Mouse (Mus musculus) left cerebral cortex, postnatal 4 days (tissue): Measurements from ENCODE around the gene Elovl6. TPM values are rescaled to one million over a fixed set of nuclear protein-coding genes. Genes with fewer than 3 reads are reported as not detected.

ENCODE experiments used
- DNase-seq: peaks from one replicate; pipeline ENCODE4 v3.0.0-alpha.2; 2022
- intact Hi-C: fragments of 180-260 bp; cut with DNase I; formaldehyde crosslinking; loops from one replicate; pipeline ENCODE4 v1.15.1; 2025
- total RNA-seq, 2 experiments: library from RNA; stranded (reverse); gene quantifications; 2 replicates each; pipeline ENCODE4 v1.2.3; 2021

The Elovl6 gene
- total RNA-seq, 2 experiments from 2014 or later: 51.5 to 60.3 TPM

GRCm38 (mm10) chr3:129563807-129564206, 31.7 kb downstream of the Elovl6 start:
- DNase-seq: no peak
- intact Hi-C loops: no loop called here

- intact Hi-C loops: no loop called here
These were observed 32.7 kb downstream of the Elovl6 start for GRCm38 (mm10) chr3:129564852-129565251.

GRCm38 (mm10) chr3:129565458-129565857, 33.3 kb downstream of the Elovl6 start:
- no peak for DNase-seq

More at GRCm38 (mm10) chr3:129564852-129565251, 32.7 kb downstream of the Elovl6 start:
- no peak for DNase-seq

GRCm38 (mm10) chr3:129566013-129566412, 33.9 kb downstream of the Elovl6 start:
- intact Hi-C loops: no loop called here
- no peak for DNase-seq

More at GRCm38 (mm10) chr3:129565458-129565857, 33.3 kb downstream of the Elovl6 start:
- intact Hi-C loops: no loop called here

- DNase-seq: no peak
- intact Hi-C loops: no loop called here
These were observed 34.7 kb downstream of the Elovl6 start for GRCm38 (mm10) chr3:129566876-129567275.

GRCm38 (mm10) chr3:129568506-129568905, 36.4 kb downstream of the Elovl6 start:
- no peak for DNase-seq
- intact Hi-C loops: no loop called here

GRCm38 (mm10) chr3:129570989-129571388, 38.8 kb downstream of the Elovl6 start:
- intact Hi-C loops: no loop called here
- DNase-seq: no peak

- no peak for DNase-seq
- intact Hi-C loops: no loop called here
These were observed 39.5 kb downstream of the Elovl6 start for GRCm38 (mm10) chr3:129571642-129572041.

- intact Hi-C loops: no loop called here
- no peak for DNase-seq
These were observed 40.8 kb downstream of the Elovl6 start for GRCm38 (mm10) chr3:129572959-129573358.

- DNase-seq: no peak
- intact Hi-C loops: no loop called here
These were observed 41.5 kb downstream of the Elovl6 start for GRCm38 (mm10) chr3:129573609-129574008.

- DNase-seq: no peak
- intact Hi-C loops: no loop called here
These were observed 42.9 kb downstream of the Elovl6 start for GRCm38 (mm10) chr3:129575086-129575485.

GRCm38 (mm10) chr3:129576522-129576921, 44.4 kb downstream of the Elovl6 start:
- intact Hi-C loops: no loop called here
- no peak for DNase-seq

- DNase-seq: no peak
- intact Hi-C loops: no loop called here
These were observed 46.8 kb downstream of the Elovl6 start for GRCm38 (mm10) chr3:129578741-129579475.

GRCm38 (mm10) chr3:129581024-129581423, 48.9 kb downstream of the Elovl6 start:
- intact Hi-C loops: no loop called here
- no peak for DNase-seq

- no peak for DNase-seq
- intact Hi-C loops: no loop called here
These were observed 50.3 kb downstream of the Elovl6 start for GRCm38 (mm10) chr3:129582449-129582848.

- DNase-seq: no peak
- intact Hi-C loops: no loop called here
These were observed 51.1 kb downstream of the Elovl6 start for GRCm38 (mm10) chr3:129583290-129583689.

GRCm38 (mm10) chr3:129587916-129588315, 55.8 kb downstream of the Elovl6 start:
- no peak for DNase-seq
- intact Hi-C loops: no loop called here

- no peak for DNase-seq
- intact Hi-C loops: no loop called here
These were observed 56.6 kb downstream of the Elovl6 start for GRCm38 (mm10) chr3:129588753-129589152.

- intact Hi-C loops: no loop called here
These were observed 57.5 kb downstream of the Elovl6 start for GRCm38 (mm10) chr3:129589705-129590104.

GRCm38 (mm10) chr3:129590548-129591226, 58.5 kb downstream of the Elovl6 start:
- intact Hi-C loops: no loop called here

More at GRCm38 (mm10) chr3:129589705-129590104, 57.5 kb downstream of the Elovl6 start:
- no peak for DNase-seq

GRCm38 (mm10) chr3:129591251-129591650, 59.1 kb downstream of the Elovl6 start:
- no peak for DNase-seq
- intact Hi-C loops: no loop called here

More at GRCm38 (mm10) chr3:129590548-129591226, 58.5 kb downstream of the Elovl6 start:
- no peak for DNase-seq

GRCm38 (mm10) chr3:129591761-129592160, 59.6 kb downstream of the Elovl6 start:
- intact Hi-C loops: no loop called here
- DNase-seq: no peak
